Mouse (Mus musculus): ENCODE data around the gene Gm13178. TPM values are rescaled to one million over a fixed set of nuclear protein-coding genes. Genes with fewer than 3 reads are reported as not detected.

The Gm13178 gene
- total and polyA plus RNA-seq, 3 experiments: not detected

DNA sequence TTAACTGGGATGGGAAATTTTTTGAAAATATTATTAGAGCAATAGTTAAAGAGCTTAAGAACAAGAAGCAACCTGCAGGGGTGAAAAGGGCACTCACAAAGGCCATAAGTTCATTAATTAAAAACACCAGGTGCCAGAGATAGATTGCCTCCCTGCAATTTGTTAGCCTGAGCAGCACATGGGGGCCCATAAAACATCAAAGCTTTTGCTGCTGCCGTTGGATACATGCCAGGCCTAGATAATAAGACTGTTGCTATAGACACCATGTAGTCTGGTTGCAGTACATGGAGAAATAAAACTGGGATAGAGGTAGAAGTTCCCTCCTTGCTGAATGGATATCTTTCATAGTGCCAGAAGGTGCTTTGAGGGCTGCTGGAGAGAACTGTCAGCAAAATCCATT is 27.9 kb upstream of the Gm13178 start:
- no peaks in the 10 kb centered on the region for H3K27me3 ChIP-seq (ENCODE audit: control insufficient read depth in 1 of 2, insufficient read depth in 2 of 2, low read length in 2 of 2)
- H3K4me3 ChIP-seq (ENCODE audit: control insufficient read depth in 1 of 2, insufficient read depth in 1 of 2, low read depth in 2 of 2, low read length in 2 of 2): no peak overlapping the region
- no peak for DNase-seq (ENCODE audit: low read depth, low spot score)
- H3K9me3 ChIP-seq (replicated peaks; ENCODE audit: insufficient read depth, low read length): no peaks in the 10 kb centered on the region
- H3K27ac ChIP-seq (ENCODE audit: control insufficient read depth, low read depth, low read length): no peak overlapping the region
- no peaks in the 10 kb centered on the region for H3K36me3 ChIP-seq (ENCODE audit: control insufficient read depth in 1 of 2, insufficient read depth in 2 of 2, low read length in 2 of 2)
- no peak overlapping the region for H3K9ac ChIP-seq (ENCODE audit: control insufficient read depth, low read depth, low read length, poor library complexity, severe bottlenecking)
- no peaks in the 10 kb centered on the region for H3K4me1 ChIP-seq (ENCODE audit: control insufficient read depth in 1 of 2, insufficient read depth in 2 of 2, low read length in 2 of 2)
- no peaks in the 10 kb centered on the region for H3K79me2 ChIP-seq (ENCODE audit: control insufficient read depth, insufficient read depth, low read length, poor library complexity)
- TF ChIP-seq POLR2AphosphoS5 (IDR thresholded peaks at IDR 0.05; ENCODE audit: borderline replicate concordance, low read depth, low read length) (no peak), MAFK (IDR thresholded peaks at IDR 0.05; ENCODE audit: borderline replicate concordance, low read depth, low read length) (no peak), CHD2 (IDR thresholded peaks at IDR 0.05; ENCODE audit: low read length) (no peak), RCOR1 (IDR thresholded peaks at IDR 0.05; ENCODE audit: low read depth, low read length) (no peak), MAX (IDR thresholded peaks at IDR 0.05; ENCODE audit: low read length) (no peak), GABPA (IDR thresholded peaks at IDR 0.05; ENCODE audit: low read depth, low read length) (no peak), MYC (IDR thresholded peaks at IDR 0.05; ENCODE audit: low read depth, low read length) (no peak), NRF1 (IDR thresholded peaks at IDR 0.05; ENCODE audit: insufficient read depth, low read depth, low read length, poor library complexity, severe bottlenecking) (no peak), RAD21 (IDR thresholded peaks at IDR 0.05; ENCODE audit: low read depth, low read length) (no peak), ZMIZ1 (IDR thresholded peaks at IDR 0.05; ENCODE audit: low read depth, low read length) (no peak), TBP (IDR thresholded peaks at IDR 0.05; ENCODE audit: low read depth, low read length) (no peak), NELFE (IDR thresholded peaks at IDR 0.05; ENCODE audit: low read depth, low read length) (no peak), ETS1 (IDR thresholded peaks at IDR 0.05; ENCODE audit: low read depth, low read length) (no peak), SMC3 (IDR thresholded peaks at IDR 0.05; ENCODE audit: low read depth, low read length) (no peak), CTCF (IDR thresholded peaks at IDR 0.05 in 2 of 3, conservative IDR thresholded peaks at IDR 0.05 in 1 of 3; ENCODE audit: control insufficient read depth in 1 of 3, insufficient read depth in 1 of 3, low read depth in 2 of 3, low read length in 3 of 3, poor library complexity in 1 of 3, severe bottlenecking in 1 of 3) (no peak)

DNA sequence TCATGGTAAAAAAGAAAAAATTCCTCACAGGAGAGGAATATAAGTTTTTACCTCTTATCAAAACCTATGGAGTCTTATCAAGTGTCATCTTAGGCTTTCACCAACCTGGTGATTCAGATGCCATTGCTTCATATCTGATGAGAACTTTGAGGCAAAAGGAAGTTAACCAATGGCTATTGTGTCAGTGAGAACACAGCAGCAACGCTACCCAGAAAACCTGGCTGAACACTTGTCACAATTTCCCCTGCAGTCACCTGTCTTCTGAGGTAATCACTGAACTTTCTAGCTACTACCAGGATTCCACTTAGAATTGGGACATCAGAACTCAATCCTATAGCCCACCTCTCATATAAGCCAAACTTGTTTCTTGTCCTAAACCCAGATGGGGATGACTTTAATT is 1.5 kb downstream of the Gm13178 start:
- no peaks in the 10 kb centered on the region for H3K27me3 ChIP-seq (ENCODE audit: control insufficient read depth in 1 of 2, insufficient read depth in 2 of 2, low read length in 2 of 2)
- H3K4me1 ChIP-seq (ENCODE audit: control insufficient read depth in 1 of 2, insufficient read depth in 2 of 2, low read length in 2 of 2): no peaks in the 10 kb centered on the region
- no peaks in the 10 kb centered on the region for H3K9me3 ChIP-seq (replicated peaks; ENCODE audit: insufficient read depth, low read length)
- no peaks in the 10 kb centered on the region for H3K79me2 ChIP-seq (ENCODE audit: control insufficient read depth, insufficient read depth, low read length, poor library complexity)
- DNase-seq (ENCODE audit: low read depth, low spot score): no peak
- no peak overlapping the region for H3K4me3 ChIP-seq (ENCODE audit: control insufficient read depth in 1 of 2, insufficient read depth in 1 of 2, low read depth in 2 of 2, low read length in 2 of 2)
- no peak overlapping the region for H3K9ac ChIP-seq (ENCODE audit: control insufficient read depth, low read depth, low read length, poor library complexity, severe bottlenecking)
- no peak for TF ChIP-seq TCF12 (IDR thresholded peaks at IDR 0.05; ENCODE audit: low read depth, low read length)
- TF ChIP-seq ELF1 (IDR thresholded peaks at IDR 0.05; ENCODE audit: low read depth, low read length): no peak
- no peak for TF ChIP-seq ETS1 (IDR thresholded peaks at IDR 0.05; ENCODE audit: low read depth, low read length)
- no peak for TF ChIP-seq MAZ (IDR thresholded peaks at IDR 0.05; ENCODE audit: low read depth, low read length)
- H3K36me3 ChIP-seq (ENCODE audit: control insufficient read depth in 1 of 2, insufficient read depth in 2 of 2, low read length in 2 of 2): no peaks in the 10 kb centered on the region
- H3K27ac ChIP-seq (ENCODE audit: control insufficient read depth, low read depth, low read length): no peak overlapping the region

Measured in MEL (cell line).